Mouse (Mus musculus) megakaryocyte, embryonic 14.5 days (primary cell): Measurements from ENCODE around the gene Ccdc102a.

Experiments
- FLI1 ChIP-seq: IDR thresholded peaks from 2 replicates; pipeline ENCODE4 v1.6.1; 2012; ENCODE audit warnings: low read length, inconsistent platforms, mixed read lengths
- GATA1 ChIP-seq: IDR thresholded peaks from 3 replicates; pipeline ENCODE4 v1.6.1; 2012; ENCODE audit warnings: mixed read lengths, low read length, inconsistent platforms, borderline replicate concordance

GRCm38 (mm10) chr8:94903709-94904108, 14.2 kb downstream of the Ccdc102a start:
- TF ChIP-seq GATA1 (no peak), FLI1 (no peak)
